Mouse (Mus musculus): Measurements from ENCODE around the gene Nr1i3. TPM values are rescaled to one million over a fixed set of nuclear protein-coding genes. Genes with fewer than 3 reads are reported as not detected.

Gene Nr1i3
- polyA plus RNA-seq, 1 experiment = 28.9 TPM

- 80% methylated on average over 14 of the region's 14 CpGs for WGBS
- TF ChIP-seq CTCF (IDR thresholded peaks at IDR 0.05; ENCODE audit: extremely low read depth, insufficient read length, insufficient replicate concordance, low read depth, low read length) = no peak
- TF ChIP-seq POLR2A (IDR thresholded peaks at IDR 0.05; ENCODE audit: low read depth, low read length) = no peak
- H3K27ac ChIP-seq (ENCODE audit: insufficient read depth, low read depth, low read length) = no peak overlapping the region
These were observed 24.2 kb upstream of the Nr1i3 start for GRCm38 (mm10) chr1:171189476-171190114.

GRCm38 (mm10) chr1:171190832-171191231, 22.9 kb upstream of the Nr1i3 start:
- peaks cover 21% of the 10 kb centered on the region for H3K27me3 ChIP-seq (ENCODE audit: control insufficient read depth, insufficient read depth, low read length)

More at GRCm38 (mm10) chr1:171189476-171190114, 24.2 kb upstream of the Nr1i3 start:
- H3K27me3 ChIP-seq (ENCODE audit: control insufficient read depth, insufficient read depth, low read length) = peaks cover 11% of the 10 kb centered on the region; the same call in 1 of the 2 replicates
- H3K36me3 ChIP-seq (ENCODE audit: control insufficient read depth, insufficient read depth, low read length) = no peaks in the 10 kb centered on the region
- H3K4me1 ChIP-seq (ENCODE audit: control insufficient read depth, insufficient read depth, insufficient read length, low read length) = peaks cover 6% of the 10 kb centered on the region; the same call in 1 of the 2 replicates
- no peak overlapping the region for H3K4me3 ChIP-seq (ENCODE audit: low read depth, low read length)

GRCm38 (mm10) chr1:171192283-171192682, 21.5 kb upstream of the Nr1i3 start:
- no peak overlapping the region for H3K4me3 ChIP-seq (ENCODE audit: low read depth, low read length)
- 29% methylated on average over 10 of the region's 10 CpGs for WGBS
- no peak overlapping the region for H3K27ac ChIP-seq (ENCODE audit: insufficient read depth, low read depth, low read length)
- peaks cover 25% of the 10 kb centered on the region for H3K27me3 ChIP-seq (ENCODE audit: control insufficient read depth, insufficient read depth, low read length)
- H3K4me1 ChIP-seq (ENCODE audit: control insufficient read depth, insufficient read depth, insufficient read length, low read length) = peaks cover 10% of the 10 kb centered on the region
- TF ChIP-seq CTCF (IDR thresholded peaks at IDR 0.05; ENCODE audit: extremely low read depth, insufficient read length, insufficient replicate concordance, low read depth, low read length) (no peak), POLR2A (IDR thresholded peaks at IDR 0.05; ENCODE audit: low read depth, low read length) (no peak)
- H3K36me3 ChIP-seq (ENCODE audit: control insufficient read depth, insufficient read depth, low read length) = no peaks in the 10 kb centered on the region

More at GRCm38 (mm10) chr1:171190832-171191231, 22.9 kb upstream of the Nr1i3 start:
- TF ChIP-seq CTCF (IDR thresholded peaks at IDR 0.05; ENCODE audit: extremely low read depth, insufficient read length, insufficient replicate concordance, low read depth, low read length) = no peak
- no peak for TF ChIP-seq POLR2A (IDR thresholded peaks at IDR 0.05; ENCODE audit: low read depth, low read length)
- H3K27ac ChIP-seq (ENCODE audit: insufficient read depth, low read depth, low read length) = no peak overlapping the region
- H3K36me3 ChIP-seq (ENCODE audit: control insufficient read depth, insufficient read depth, low read length) = no peaks in the 10 kb centered on the region
- 98% methylated on average over 9 of the region's 9 CpGs for WGBS
- peaks cover 8% of the 10 kb centered on the region for H3K4me1 ChIP-seq (ENCODE audit: control insufficient read depth, insufficient read depth, insufficient read length, low read length)
- H3K4me3 ChIP-seq (ENCODE audit: low read depth, low read length) = no peak overlapping the region

GRCm38 (mm10) chr1:171193093-171193840, 20.5 kb upstream of the Nr1i3 start:
- Histone ChIP-seq H3K36me3 (ENCODE audit: control insufficient read depth, insufficient read depth, low read length) (no peaks in the 10 kb centered on the region), H3K27me3 (ENCODE audit: control insufficient read depth, insufficient read depth, low read length) (peaks cover 25% of the 10 kb centered on the region), H3K27ac (ENCODE audit: insufficient read depth, low read depth, low read length) (no peak overlapping the region), H3K4me1 (ENCODE audit: control insufficient read depth, insufficient read depth, insufficient read length, low read length) (peaks cover 10% of the 10 kb centered on the region), H3K4me3 (ENCODE audit: low read depth, low read length) (peak overlapping the region; percentile 33)
- TF ChIP-seq CTCF (IDR thresholded peaks at IDR 0.05; ENCODE audit: extremely low read depth, insufficient read length, insufficient replicate concordance, low read depth, low read length) = no peak
- TF ChIP-seq POLR2A (IDR thresholded peaks at IDR 0.05; ENCODE audit: low read depth, low read length) = no peak
- 23% methylated on average over 18 of the region's 18 CpGs for WGBS

GRCm38 (mm10) chr1:171193911-171194830, 19.6 kb upstream of the Nr1i3 start:
- Histone ChIP-seq H3K4me1 (ENCODE audit: control insufficient read depth, insufficient read depth, insufficient read length, low read length) (peaks cover 13% of the 10 kb centered on the region), H3K27ac (ENCODE audit: insufficient read depth, low read depth, low read length) (no peak overlapping the region), H3K27me3 (ENCODE audit: control insufficient read depth, insufficient read depth, low read length) (peaks cover 25% of the 10 kb centered on the region), H3K36me3 (ENCODE audit: control insufficient read depth, insufficient read depth, low read length) (no peaks in the 10 kb centered on the region), H3K4me3 (ENCODE audit: low read depth, low read length) (no peak overlapping the region)
- 60% methylated on average over 11 of the region's 11 CpGs for WGBS
- TF ChIP-seq CTCF (IDR thresholded peaks at IDR 0.05; ENCODE audit: extremely low read depth, insufficient read length, insufficient replicate concordance, low read depth, low read length) (no peak), POLR2A (IDR thresholded peaks at IDR 0.05; ENCODE audit: low read depth, low read length) (no peak)

GRCm38 (mm10) chr1:171195046-171195822, 18.5 kb upstream of the Nr1i3 start:
- peak overlapping the region; percentile 60 for H3K4me3 ChIP-seq (ENCODE audit: low read depth, low read length)
- peaks cover 16% of the 10 kb centered on the region for H3K4me1 ChIP-seq (ENCODE audit: control insufficient read depth, insufficient read depth, insufficient read length, low read length)
- no peak overlapping the region for H3K27ac ChIP-seq (ENCODE audit: insufficient read depth, low read depth, low read length)
- 21% methylated on average over 20 of the region's 20 CpGs for WGBS
- TF ChIP-seq POLR2A (IDR thresholded peaks at IDR 0.05; ENCODE audit: low read depth, low read length) = no peak
- TF ChIP-seq CTCF (IDR thresholded peaks at IDR 0.05; ENCODE audit: extremely low read depth, insufficient read length, insufficient replicate concordance, low read depth, low read length) = no peak
- H3K36me3 ChIP-seq (ENCODE audit: control insufficient read depth, insufficient read depth, low read length) = no peaks in the 10 kb centered on the region
- H3K27me3 ChIP-seq (ENCODE audit: control insufficient read depth, insufficient read depth, low read length) = peaks cover 25% of the 10 kb centered on the region

Measured in small intestine, adult 2 months (tissue).